Mouse (Mus musculus): ENCODE measurements around the gene Fam174b.

Fam174b gene

GRCm38 (mm10) chr7:73749983-73750382 is 9.9 kb downstream of the Fam174b start:
- no peak for DNase-seq

GRCm38 (mm10) chr7:73753598-73753997 is 13.5 kb downstream of the Fam174b start:
- no peak for DNase-seq

GRCm38 (mm10) chr7:73755377-73756110 is 15.4 kb downstream of the Fam174b start:
- no peak for DNase-seq

GRCm38 (mm10) chr7:73761691-73762189 is 21.6 kb downstream of the Fam174b start:
- DNase-seq = no peak

- no peak for DNase-seq
Observed at GRCm38 (mm10) chr7:73764679-73765078, 24.6 kb downstream of the Fam174b start.

GRCm38 (mm10) chr7:73765186-73765903 is 25.2 kb downstream of the Fam174b start:
- DNase-seq = no peak

GRCm38 (mm10) chr7:73769224-73769623 is 29.1 kb downstream of the Fam174b start:
- no peak for DNase-seq

GRCm38 (mm10) chr7:73771384-73772274 is 31.5 kb downstream of the Fam174b start:
- DNase-seq = no peak

- no peak for DNase-seq
Observed at GRCm38 (mm10) chr7:73772275-73772765, 32.2 kb downstream of the Fam174b start.

GRCm38 (mm10) chr7:73774781-73775180 is 34.7 kb downstream of the Fam174b start:
- DNase-seq = no peak

- DNase-seq = no peak
Observed at GRCm38 (mm10) chr7:73777777-73778176, 37.7 kb downstream of the Fam174b start.

GRCm38 (mm10) chr7:73784736-73785428 is 44.8 kb downstream of the Fam174b start:
- no peak for DNase-seq

- no peak for DNase-seq
Observed at GRCm38 (mm10) chr7:73785815-73786214, 45.7 kb downstream of the Fam174b start.

GRCm38 (mm10) chr7:73787513-73787912 is 47.4 kb downstream of the Fam174b start:
- DNase-seq = no peak

- DNase-seq = no peak
Observed at GRCm38 (mm10) chr7:73791096-73791495, 51.0 kb downstream of the Fam174b start.

GRCm38 (mm10) chr7:73792155-73792554 is 52.1 kb downstream of the Fam174b start:
- no peak for DNase-seq

GRCm38 (mm10) chr7:73792641-73793040 is 52.5 kb downstream of the Fam174b start:
- no peak for DNase-seq

GRCm38 (mm10) chr7:73809261-73809660 is 69.2 kb downstream of the Fam174b start:
- no peak for DNase-seq

- no peak for DNase-seq
Observed at GRCm38 (mm10) chr7:73811439-73811838, 71.3 kb downstream of the Fam174b start.

GRCm38 (mm10) chr7:73812176-73812575 is 72.1 kb downstream of the Fam174b start:
- no peak for DNase-seq

GRCm38 (mm10) chr7:73813887-73814286 is 73.8 kb downstream of the Fam174b start:
- no peak for DNase-seq

- no peak for DNase-seq
Observed at GRCm38 (mm10) chr7:73814454-73814853, 74.4 kb downstream of the Fam174b start.

All from right cerebral cortex, postnatal 4 days (tissue).